Mouse (Mus musculus) hindbrain, embryonic 13.5 days (tissue): Measurements from ENCODE around the gene Olfr790. TPM values are rescaled to one million over a fixed set of nuclear protein-coding genes. Genes with fewer than 3 reads are reported as not detected.

Experiments
- ATAC-seq: fragments of 200-750 bp; cut with Nextera tagmentation; 2 replicates; pipeline ENCODE4 v1.8.0; 2017; ENCODE audit warnings: moderate TSS enrichment; ENCODE audit not compliant: low FRiP score
- H3K27ac ChIP-seq: fragments of 300-500 bp; sonication (generic); 2 replicates; pipeline ENCODE4 v1.5.1; 2015; ENCODE audit warnings: inconsistent platforms, mild to moderate bottlenecking, moderate library complexity
- H3K27me3 ChIP-seq: fragments of 300-500 bp; sonication (generic); 2 replicates; pipeline ENCODE4 v1.6.1; 2015; ENCODE audit warnings: mild to moderate bottlenecking, inconsistent platforms
- H3K36me3 ChIP-seq: fragments of 300-500 bp; sonication (generic); 2 replicates; pipeline ENCODE4 v1.6.1; 2015; ENCODE audit warnings: mild to moderate bottlenecking, inconsistent platforms
- H3K4me1 ChIP-seq: fragments of 300-500 bp; sonication (generic); replicated peaks from 2 replicates; pipeline ENCODE4 v1.6.1; 2015; ENCODE audit warnings: inconsistent platforms
- H3K4me2 ChIP-seq: fragments of 300-500 bp; sonication (generic); 2 replicates; pipeline ENCODE4 v1.6.1; 2015; ENCODE audit warnings: inconsistent platforms, mild to moderate bottlenecking, moderate library complexity
- H3K4me3 ChIP-seq: fragments of 300-500 bp; sonication (generic); 2 replicates; pipeline ENCODE4 v1.5.1; 2015; ENCODE audit warnings: mild to moderate bottlenecking, inconsistent platforms
- H3K9ac ChIP-seq: fragments of 300-500 bp; sonication (generic); 2 replicates; pipeline ENCODE4 v1.6.1; 2015; ENCODE audit warnings: mild to moderate bottlenecking, inconsistent platforms
- H3K9me3 ChIP-seq: fragments of 300-500 bp; sonication (generic); 2 replicates; pipeline ENCODE4 v1.6.1; 2016; ENCODE audit warnings: inconsistent platforms
- WGBS: fragments of 180-500 bp; shearing (Covaris S2); methylation state at CpG from one replicate; pipeline ENCODE4 v1.1.7; 2015; 5-methylcytosine and 5-hydroxymethylcytosine counted together
- polyA plus RNA-seq: library from polyadenylated mRNA; unstranded; fragments of >200 nt; fragmentation: Nextera tagmentation; extraction: Ambion mirVana; gene quantifications from 2 replicates; pipeline ENCODE4 v1.2.1, GENCODE M21; 2015

Gene Olfr790
- not detected in 2 replicates for polyA plus RNA-seq

DNA sequence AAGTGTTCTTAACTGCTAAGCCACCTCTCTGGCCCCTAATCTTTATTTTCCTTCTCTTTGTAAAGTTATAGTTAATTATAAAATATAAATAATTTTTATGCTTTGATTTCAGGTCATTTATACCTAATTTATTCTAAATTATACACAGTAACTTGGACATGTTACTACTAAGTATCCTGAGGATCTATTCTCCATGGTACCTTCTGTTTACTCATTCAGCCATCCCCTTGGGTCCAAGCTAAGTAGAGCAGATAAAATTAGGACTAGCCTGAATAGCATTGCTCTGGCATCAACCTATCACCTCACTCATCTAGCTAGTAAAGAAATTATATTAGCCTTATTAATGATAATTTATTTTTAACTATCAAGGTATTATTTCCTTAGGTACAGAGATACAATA lies at the start of gene Olfr790:
Gene Olfr790 (plus strand): TSS at position 301 of the 400 bp plus-strand sequence.
- Histone ChIP-seq H3K9me3 (no peaks in the 10 kb centered on the region), H3K27ac (no peak within 1 kb of the TSS)

DNA sequence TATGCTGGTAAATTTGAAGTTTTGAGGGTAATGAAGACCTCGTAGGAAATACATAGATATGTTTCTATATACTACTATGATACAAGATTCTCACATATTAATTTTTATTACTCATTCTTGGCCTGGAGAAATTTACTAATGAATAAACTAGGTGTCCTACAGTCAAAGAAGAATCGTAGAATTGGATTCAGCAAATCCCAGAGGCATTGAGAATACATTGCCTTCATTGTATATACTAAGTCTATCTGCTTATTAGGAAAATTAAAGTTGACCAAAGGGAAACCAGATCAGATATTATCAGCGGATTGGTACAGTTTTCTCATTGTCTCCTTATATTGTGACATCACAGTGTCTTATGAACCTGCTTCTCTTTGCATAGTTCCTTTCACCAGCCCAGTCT lies 36.7 kb upstream of the Olfr790 start, which contains the start of gene Olfr787:
Gene Olfr787 (plus strand): TSS at position 301 of the 400 bp plus-strand sequence.
- Histone ChIP-seq H3K4me3 (no peak within 1 kb of the TSS), H3K4me1 (no peaks in the 10 kb centered on the region), H3K27me3 (no peaks in the 10 kb centered on the region), H3K27ac (no peak within 1 kb of the TSS), H3K36me3 (no peaks in the 10 kb centered on the region), H3K9me3 (no peaks in the 10 kb centered on the region), H3K9ac (no peak within 1 kb of the TSS), H3K4me2 (no peak within 1 kb of the TSS)
- 85% methylated on average over 3 of the region's 3 CpGs for WGBS
- ATAC-seq = no peak

More for the DNA sequence above, at the start of gene Olfr790:
- Histone ChIP-seq H3K4me2 (no peak within 1 kb of the TSS), H3K27me3 (no peaks in the 10 kb centered on the region), H3K4me1 (no peaks in the 10 kb centered on the region), H3K36me3 (no peaks in the 10 kb centered on the region), H3K4me3 (no peak within 1 kb of the TSS), H3K9ac (no peak within 1 kb of the TSS)
- ATAC-seq = no peak

DNA sequence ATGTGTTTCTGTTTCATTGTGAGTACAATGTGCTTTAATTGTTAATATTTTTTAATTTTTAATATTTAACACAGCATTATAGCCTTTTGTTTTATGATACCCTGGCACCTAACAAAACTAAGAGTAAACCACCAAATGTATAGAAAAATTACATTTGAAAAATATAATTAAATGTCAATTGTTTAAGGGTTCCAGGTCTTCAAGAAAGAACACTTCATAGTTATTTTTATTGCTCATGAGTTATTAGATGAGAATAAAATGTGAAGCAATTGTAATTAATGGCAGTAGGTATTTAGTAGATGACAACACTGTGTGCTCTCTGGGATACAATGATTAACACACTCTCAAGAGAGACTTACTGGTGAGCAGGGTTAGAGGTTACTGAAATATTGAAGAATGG lies 27.6 kb upstream of the Olfr790 start, which contains the start of gene Olfr788:
Gene Olfr788 (plus strand): TSS at position 301 of the 400 bp plus-strand sequence.
- H3K27me3 ChIP-seq = no peaks in the 10 kb centered on the region
- no peak within 1 kb of the TSS for H3K27ac ChIP-seq
- H3K4me1 ChIP-seq = no peaks in the 10 kb centered on the region
- no peak for ATAC-seq
- no peaks in the 10 kb centered on the region for H3K9me3 ChIP-seq
- no peak within 1 kb of the TSS for H3K4me3 ChIP-seq
- H3K4me2 ChIP-seq = no peak within 1 kb of the TSS
- no peak within 1 kb of the TSS for H3K9ac ChIP-seq
- no peaks in the 10 kb centered on the region for H3K36me3 ChIP-seq

- Histone ChIP-seq H3K27ac (no peak overlapping the region), H3K4me2 (no peak overlapping the region), H3K4me1 (no peaks in the 10 kb centered on the region), H3K27me3 (no peaks in the 10 kb centered on the region), H3K36me3 (no peaks in the 10 kb centered on the region), H3K4me3 (no peak overlapping the region), H3K9me3 (no peaks in the 10 kb centered on the region), H3K9ac (no peak overlapping the region)
- no peak for ATAC-seq
- WGBS = 70% methylated on average over 2 of the region's 2 CpGs
These were observed 25.0 kb upstream of the Olfr790 start for GRCm38 (mm10) chr10:129473256-129473655.

GRCm38 (mm10) chr10:129473723-129474122 lies 24.6 kb upstream of the Olfr790 start:
- Histone ChIP-seq H3K27me3 (no peaks in the 10 kb centered on the region), H3K36me3 (no peaks in the 10 kb centered on the region), H3K9ac (no peak overlapping the region), H3K4me1 (no peaks in the 10 kb centered on the region), H3K9me3 (no peaks in the 10 kb centered on the region), H3K4me2 (no peak overlapping the region), H3K4me3 (no peak overlapping the region), H3K27ac (no peak overlapping the region)
- no peak for ATAC-seq

DNA sequence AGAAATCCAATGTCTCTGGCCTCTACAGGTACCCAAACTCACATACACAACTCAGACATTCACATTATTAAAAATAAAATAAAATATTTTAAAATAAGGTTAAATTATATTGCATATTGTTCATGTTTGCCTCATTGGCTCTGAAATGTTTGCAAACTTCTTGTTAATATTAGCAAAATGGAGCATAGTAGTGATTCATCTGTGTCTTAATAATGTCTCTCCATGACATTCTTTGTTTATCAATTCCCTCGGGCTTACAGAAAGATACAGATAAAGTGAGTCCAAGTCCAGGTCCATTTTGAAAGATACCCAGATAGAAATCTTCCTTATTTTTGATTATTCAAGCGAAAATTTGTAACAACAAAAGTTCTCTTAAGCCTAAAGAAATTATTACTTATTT lies 13.8 kb upstream of the Olfr790 start, which contains the start of gene Olfr789:
Gene Olfr789 (plus strand): TSS at position 301 of the 400 bp plus-strand sequence.
- 67% methylated on average over 2 of the region's 2 CpGs for WGBS
- no peak within 1 kb of the TSS for H3K9ac ChIP-seq
- H3K4me2 ChIP-seq = no peak within 1 kb of the TSS
- no peak within 1 kb of the TSS for H3K4me3 ChIP-seq
- H3K27ac ChIP-seq = no peak within 1 kb of the TSS
- ATAC-seq = no peak
- no peaks in the 10 kb centered on the region for H3K36me3 ChIP-seq
- H3K9me3 ChIP-seq = no peaks in the 10 kb centered on the region
- no peaks in the 10 kb centered on the region for H3K27me3 ChIP-seq
- no peaks in the 10 kb centered on the region for H3K4me1 ChIP-seq

DNA sequence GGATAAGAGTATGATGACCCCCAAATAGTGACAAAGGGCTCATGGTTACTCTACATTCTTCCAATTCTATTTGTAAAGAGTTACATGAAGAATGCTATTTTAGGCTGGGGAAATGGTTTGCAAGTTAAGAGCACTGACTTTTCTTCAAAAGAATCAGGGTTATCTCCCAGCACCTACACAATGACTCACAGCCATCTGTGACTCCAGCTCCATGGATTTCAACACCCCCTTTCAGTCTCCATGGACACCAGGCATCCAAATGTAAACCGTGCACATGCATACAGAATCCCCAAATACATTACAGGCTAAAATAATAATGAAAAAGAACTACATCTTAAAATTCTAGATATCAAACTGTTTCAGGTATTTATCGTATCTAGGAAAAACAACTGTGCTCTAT lies 8.2 kb upstream of the Olfr790 start:
- ATAC-seq = no peak
- no peak overlapping the region for H3K4me2 ChIP-seq
- H3K27me3 ChIP-seq = no peaks in the 10 kb centered on the region
- no peak overlapping the region for H3K27ac ChIP-seq
- no peaks in the 10 kb centered on the region for H3K9me3 ChIP-seq
- no peak overlapping the region for H3K4me3 ChIP-seq
- H3K9ac ChIP-seq = no peak overlapping the region
- 84% methylated on average over 2 of the region's 2 CpGs for WGBS
- no peaks in the 10 kb centered on the region for H3K4me1 ChIP-seq
- no peaks in the 10 kb centered on the region for H3K36me3 ChIP-seq

GRCm38 (mm10) chr10:129521492-129521891 lies 23.2 kb downstream of the Olfr790 start, which contains the start of gene Olfr791:
Gene Olfr791 (plus strand): TSS chr10:129521792.
- H3K27ac ChIP-seq = no peak within 1 kb of the TSS
- H3K36me3 ChIP-seq = no peaks in the 10 kb centered on the region
- no peak within 1 kb of the TSS for H3K4me3 ChIP-seq
- no peaks in the 10 kb centered on the region for H3K4me1 ChIP-seq
- ATAC-seq = no peak
- no peaks in the 10 kb centered on the region for H3K27me3 ChIP-seq
- no peak within 1 kb of the TSS for H3K9ac ChIP-seq
- H3K4me2 ChIP-seq = no peak within 1 kb of the TSS
- H3K9me3 ChIP-seq = no peaks in the 10 kb centered on the region
- WGBS = 73% methylated on average over 3 of the region's 3 CpGs

DNA sequence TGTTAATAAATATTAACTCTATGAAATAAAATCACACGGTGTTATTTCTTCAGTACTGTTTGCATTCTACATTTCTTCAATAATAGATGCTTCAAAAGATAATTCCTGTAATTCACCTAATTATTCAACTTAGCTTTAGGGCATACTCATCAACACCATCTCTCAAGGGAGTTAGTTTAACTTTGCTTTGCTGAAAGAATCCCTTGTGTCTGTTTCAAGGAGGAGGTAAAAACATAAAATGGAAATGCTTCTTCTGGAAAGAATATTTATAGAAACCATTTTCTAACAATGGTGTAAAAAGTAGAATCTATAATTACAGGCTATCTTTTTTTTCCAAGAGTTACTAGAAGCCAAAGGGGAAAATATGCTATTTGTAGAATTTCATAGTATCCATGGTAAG lies 40.6 kb downstream of the Olfr790 start, which contains the start of gene Olfr792:
Gene Olfr792 (plus strand): TSS at position 301 of the 400 bp plus-strand sequence.
- no peak within 1 kb of the TSS for H3K4me3 ChIP-seq
- no peak within 1 kb of the TSS for H3K4me2 ChIP-seq
- H3K9ac ChIP-seq = no peak within 1 kb of the TSS
- H3K27me3 ChIP-seq = no peaks in the 10 kb centered on the region
- no peak within 1 kb of the TSS for H3K27ac ChIP-seq
- WGBS = 74% methylated on average over 1 of the region's 1 CpGs
- no peaks in the 10 kb centered on the region for H3K36me3 ChIP-seq
- ATAC-seq = no peak
- H3K4me1 ChIP-seq = no peaks in the 10 kb centered on the region
- no peaks in the 10 kb centered on the region; the same call in 1 of the 2 replicates for H3K9me3 ChIP-seq

DNA sequence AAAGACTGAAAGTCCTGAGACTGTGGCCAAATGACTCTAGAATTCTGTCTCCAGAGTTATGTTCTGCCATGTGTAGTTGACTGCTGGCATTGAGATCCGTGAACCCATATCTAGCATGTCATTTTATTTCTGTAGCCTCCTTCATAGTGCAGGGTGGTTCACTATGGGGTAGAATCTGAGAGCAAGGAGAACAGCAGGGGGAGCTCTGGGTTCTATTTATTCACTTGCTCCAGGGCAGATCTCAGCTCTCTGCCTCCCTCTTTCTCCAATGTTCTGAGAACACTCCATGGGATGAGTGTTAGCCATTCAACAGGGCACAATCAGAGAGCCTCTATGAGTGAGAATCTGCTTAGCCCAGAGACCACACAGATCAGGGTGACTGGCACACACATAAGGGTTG lies 51.1 kb downstream of the Olfr790 start:
- WGBS = 76% methylated on average over 1 of the region's 1 CpGs
- no peak overlapping the region for H3K9ac ChIP-seq
- no peaks in the 10 kb centered on the region for H3K36me3 ChIP-seq
- no peaks in the 10 kb centered on the region for H3K27me3 ChIP-seq
- H3K4me1 ChIP-seq = no peaks in the 10 kb centered on the region
- H3K4me3 ChIP-seq = no peak overlapping the region
- H3K4me2 ChIP-seq = no peak overlapping the region
- no peak for ATAC-seq
- no peak overlapping the region for H3K27ac ChIP-seq
- no peaks in the 10 kb centered on the region; the same call in 1 of the 2 replicates for H3K9me3 ChIP-seq

Other genes with a start within 250 kb of the Olfr790 start
- gene Olfr776, start 239.4 kb upstream of the Olfr790 start, polyA plus RNA-seq = not detected in 2 replicates
- not detected in 2 replicates for gene Olfr777, start 227.0 kb upstream of the Olfr790 start, polyA plus RNA-seq
- not detected in 2 replicates for gene Olfr780, start 180.4 kb upstream of the Olfr790 start, polyA plus RNA-seq
- not detected in 2 replicates for gene Olfr781, start 169.6 kb upstream of the Olfr790 start, polyA plus RNA-seq
- gene Olfr782, start 149.6 kb upstream of the Olfr790 start, polyA plus RNA-seq = not detected in 2 replicates
- gene Olfr784, start 114.4 kb upstream of the Olfr790 start, polyA plus RNA-seq = 0.08 TPM in 1 of 2 replicates, not detected in the other
- not detected in 2 replicates for gene Olfr785, start 93.1 kb upstream of the Olfr790 start, polyA plus RNA-seq
- gene Olfr786, start 71.2 kb upstream of the Olfr790 start, polyA plus RNA-seq = not detected in 2 replicates
- gene Olfr787, start 36.6 kb upstream of the Olfr790 start, polyA plus RNA-seq = not detected in 2 replicates
- not detected in 2 replicates for gene Olfr788, start 27.5 kb upstream of the Olfr790 start, polyA plus RNA-seq
- not detected in 2 replicates for gene Olfr789, start 13.7 kb upstream of the Olfr790 start, polyA plus RNA-seq
- gene Olfr791, start 23.3 kb downstream of the Olfr790 start, polyA plus RNA-seq = not detected in 2 replicates
- gene Olfr792, start 40.7 kb downstream of the Olfr790 start, polyA plus RNA-seq = not detected in 2 replicates
- not detected in 2 replicates for gene Olfr794, start 69.2 kb downstream of the Olfr790 start, polyA plus RNA-seq
- not detected in 2 replicates for gene Olfr796, start 114.1 kb downstream of the Olfr790 start, polyA plus RNA-seq
- gene Olfr798, start 129.4 kb downstream of the Olfr790 start, polyA plus RNA-seq = not detected in 2 replicates
- gene Olfr799, start 139.0 kb downstream of the Olfr790 start, polyA plus RNA-seq = not detected in 2 replicates
- gene Olfr800, start 159.2 kb downstream of the Olfr790 start, polyA plus RNA-seq = not detected in 2 replicates
- gene Olfr801, start 175.4 kb downstream of the Olfr790 start, polyA plus RNA-seq = not detected in 2 replicates
- gene Olfr802, start 189.7 kb downstream of the Olfr790 start, polyA plus RNA-seq = 0.03 TPM in 1 of 2 replicates, not detected in the other
- not detected in 2 replicates for gene Olfr803, start 195.8 kb downstream of the Olfr790 start, polyA plus RNA-seq
- not detected in 2 replicates for gene Olfr804, start 204.7 kb downstream of the Olfr790 start, polyA plus RNA-seq
- not detected in 2 replicates for gene Olfr805, start 230.9 kb downstream of the Olfr790 start, polyA plus RNA-seq
- not detected in 2 replicates for gene Olfr806, start 243.4 kb downstream of the Olfr790 start, polyA plus RNA-seq